Mouse (Mus musculus) myocyte (in vitro differentiated cells): ENCODE data around the gene Atp1b1. TPM values are rescaled to one million over a fixed set of nuclear protein-coding genes. Genes with fewer than 3 reads are reported as not detected.

Experiments used
- H3K27me3 ChIP-seq: one replicate; pipeline ENCODE4 v1.6.1; 2011; ENCODE audit not compliant: control insufficient read depth, insufficient read depth, insufficient read length
- H3K36me3 ChIP-seq: one replicate; pipeline ENCODE4 v1.6.1; 2011; ENCODE audit not compliant: control insufficient read depth, insufficient read depth
- H3K4me2 ChIP-seq: one replicate; pipeline ENCODE4 v1.6.1; 2011; ENCODE audit warnings: low read depth, control low read depth
- H3K4me3 ChIP-seq: one replicate; pipeline ENCODE4 v1.5.1; 2011; ENCODE audit warnings: mild to moderate bottlenecking, control low read depth, moderate library complexity
- H3K79me2 ChIP-seq: one replicate; pipeline ENCODE4 v1.6.1; 2011; ENCODE audit not compliant: control insufficient read depth, insufficient read depth
- H3ac ChIP-seq: one replicate; pipeline ENCODE4 v1.6.1; 2011; ENCODE audit not compliant: control insufficient read depth, insufficient read length
- CEBPB ChIP-seq: IDR thresholded peaks from 2 replicates; pipeline ENCODE4 v1.6.1; 2011; ENCODE audit warnings: mild to moderate bottlenecking, moderate library complexity; ENCODE audit not compliant: poor library complexity, insufficient read depth, severe bottlenecking
- E2F4 ChIP-seq: IDR thresholded peaks from one replicate; pipeline ENCODE4 v1.6.1; 2011; ENCODE audit warnings: mild to moderate bottlenecking, control low read depth, moderate library complexity; ENCODE audit not compliant: insufficient read depth
- MAX ChIP-seq: IDR thresholded peaks from one replicate; pipeline ENCODE4 v1.6.1; 2011; ENCODE audit warnings: low read depth, mild to moderate bottlenecking, control low read depth
- MYOD1 ChIP-seq, 3 experiments: IDR thresholded peaks; one replicate each; pipeline ENCODE4 v1.6.1; 2011; ENCODE audit warnings: control low read depth in 2 of 3, low read depth in 2 of 3, mild to moderate bottlenecking in 2 of 3, moderate library complexity in 1 of 3; ENCODE audit not compliant: insufficient read length in 2 of 3, control insufficient read depth in 1 of 3
- MYOG ChIP-seq, 3 experiments: IDR thresholded peaks; one replicate each; pipeline ENCODE4 v1.6.1; 2011; ENCODE audit warnings: control low read depth in 2 of 3, low read depth in 2 of 3, mild to moderate bottlenecking in 2 of 3; ENCODE audit not compliant: insufficient read length in 2 of 3, control insufficient read depth in 1 of 3, insufficient read depth in 1 of 3
- POLR2A ChIP-seq: IDR thresholded peaks from one replicate; pipeline ENCODE4 v1.6.1; 2011; ENCODE audit warnings: low read depth, mild to moderate bottlenecking, control low read depth, moderate library complexity; ENCODE audit not compliant: insufficient read length
- POLR2AphosphoS2 ChIP-seq: IDR thresholded peaks from one replicate; pipeline ENCODE4 v1.6.1; 2011; ENCODE audit warnings: low read depth, control low read depth; ENCODE audit not compliant: insufficient read length
- REST ChIP-seq: IDR thresholded peaks from one replicate; pipeline ENCODE4 v1.6.1; 2011; ENCODE audit warnings: mild to moderate bottlenecking, control low read depth, moderate library complexity; ENCODE audit not compliant: insufficient read depth, insufficient read length
- SRF ChIP-seq: IDR thresholded peaks from one replicate; pipeline ENCODE4 v1.6.1; 2011; ENCODE audit warnings: low read depth; ENCODE audit not compliant: control insufficient read depth, insufficient read length
- TCF12 ChIP-seq: IDR thresholded peaks from one replicate; pipeline ENCODE4 v1.6.1; 2011; ENCODE audit warnings: mild to moderate bottlenecking, control low read depth; ENCODE audit not compliant: poor library complexity, insufficient read depth, severe bottlenecking
- TCF3 ChIP-seq: IDR thresholded peaks from one replicate; pipeline ENCODE4 v1.6.1; 2011; ENCODE audit warnings: low read depth, control low read depth; ENCODE audit not compliant: insufficient read length
- USF1 ChIP-seq: IDR thresholded peaks from one replicate; pipeline ENCODE4 v1.6.1; 2011; ENCODE audit warnings: low read depth, mild to moderate bottlenecking, control low read depth, moderate library complexity
- polyA plus RNA-seq: library from polyadenylated mRNA; unstranded; fragments of >200 nt; fragmentation: generic; extraction: Trizol; gene quantifications from one replicate; pipeline ENCODE4 v1.2.1, GENCODE M21; 2012; ENCODE audit warnings: missing spikeins

Gene Atp1b1
- polyA plus RNA-seq, 1 experiment = 34.7 TPM

DNA sequence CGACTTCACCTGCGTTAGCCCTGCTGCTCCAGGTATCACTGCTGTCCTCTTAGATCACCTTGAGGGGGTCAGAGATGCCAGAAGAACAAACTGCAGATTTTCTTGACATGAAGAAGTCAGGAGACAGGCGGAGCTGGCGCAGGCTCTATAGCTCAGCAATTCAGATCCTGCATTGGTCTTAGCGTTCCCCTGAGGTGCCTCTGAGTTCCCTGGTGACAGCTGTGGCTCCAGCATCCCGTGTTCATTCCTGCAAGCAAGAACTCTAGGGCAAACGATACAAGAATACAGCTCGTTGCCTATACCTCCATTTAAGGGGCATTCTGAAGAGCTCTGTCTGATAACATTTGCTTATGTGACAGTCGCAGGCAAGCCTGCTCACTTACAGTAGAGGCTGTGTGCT, 29.5 kb downstream of the Atp1b1 start:
- no peak overlapping the region for H3K4me3 ChIP-seq
- no peak overlapping the region for H3K4me2 ChIP-seq

GRCm38 (mm10) chr1:164427777-164428176, 30.4 kb downstream of the Atp1b1 start:
- no peaks in the 10 kb centered on the region for H3K27me3 ChIP-seq
- H3K4me2 ChIP-seq = no peak overlapping the region
- no peak overlapping the region for H3ac ChIP-seq
- no peaks in the 10 kb centered on the region for H3K79me2 ChIP-seq
- H3K36me3 ChIP-seq = no peaks in the 10 kb centered on the region
- H3K4me3 ChIP-seq = no peak overlapping the region
- TF ChIP-seq POLR2AphosphoS2 (no peak), TCF12 (no peak), MYOG (IDR thresholded peaks at IDR 0.05; ENCODE audit: control insufficient read depth in 1 of 3, insufficient read depth in 1 of 3, insufficient read length in 2 of 3, low read depth in 2 of 3) (no peak), USF1 (no peak), CEBPB (no peak), MYOD1 (IDR thresholded peaks at IDR 0.05; ENCODE audit: control insufficient read depth in 1 of 3, insufficient read length in 2 of 3, low read depth in 2 of 3) (no peak), MAX (no peak), SRF (no peak), POLR2A (no peak), REST (no peak), E2F4 (no peak), TCF3 (no peak)

More for the DNA sequence above, 29.5 kb downstream of the Atp1b1 start:
- TF ChIP-seq MYOG (IDR thresholded peaks at IDR 0.05; ENCODE audit: control insufficient read depth in 1 of 3, insufficient read depth in 1 of 3, insufficient read length in 2 of 3, low read depth in 2 of 3) (peak in 1 of 3 experiments; percentile 14), E2F4 (no peak)
- no peaks in the 10 kb centered on the region for H3K79me2 ChIP-seq
- no peaks in the 10 kb centered on the region for H3K27me3 ChIP-seq
- no peaks in the 10 kb centered on the region for H3K36me3 ChIP-seq
- H3ac ChIP-seq = no peak overlapping the region

DNA sequence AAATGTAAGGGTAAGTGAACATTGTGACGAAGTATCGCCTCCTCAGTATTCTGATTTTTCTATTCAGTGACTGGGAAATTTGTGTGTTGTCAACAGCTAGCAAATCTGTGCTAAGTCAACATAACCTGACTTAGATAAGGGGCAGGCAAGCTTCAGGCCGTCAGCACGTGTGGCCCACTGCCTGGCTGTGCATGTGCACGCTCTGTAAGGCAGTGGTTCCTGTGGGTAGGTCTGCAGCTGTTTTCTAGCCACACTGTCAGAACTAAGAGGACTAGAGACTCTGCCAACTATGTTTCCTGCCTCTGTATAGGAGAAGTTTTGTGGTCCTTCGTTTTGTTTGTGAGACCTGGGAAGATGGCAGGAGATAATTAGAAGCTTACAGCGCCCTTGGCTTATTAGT, 31.9 kb downstream of the Atp1b1 start:
- Histone ChIP-seq H3K79me2 (no peaks in the 10 kb centered on the region), H3K4me2 (no peak overlapping the region), H3K4me3 (no peak overlapping the region), H3K27me3 (no peaks in the 10 kb centered on the region), H3ac (no peak overlapping the region), H3K36me3 (no peaks in the 10 kb centered on the region)
- TF ChIP-seq POLR2A = no peak
- no peak for TF ChIP-seq POLR2AphosphoS2
- peak in 2 of 3 experiments; percentile 76 to 83 for TF ChIP-seq MYOD1 (IDR thresholded peaks at IDR 0.05; ENCODE audit: control insufficient read depth in 1 of 3, insufficient read length in 2 of 3, low read depth in 2 of 3)
- TF ChIP-seq MYOG (IDR thresholded peaks at IDR 0.05; ENCODE audit: control insufficient read depth in 1 of 3, insufficient read depth in 1 of 3, insufficient read length in 2 of 3, low read depth in 2 of 3) = peak in 2 of 3 experiments; percentile 81 to 92
- no peak for TF ChIP-seq CEBPB
- TF ChIP-seq TCF3 = peak; percentile 13

GRCm38 (mm10) chr1:164420623-164421354, 37.4 kb downstream of the Atp1b1 start:
- Histone ChIP-seq H3ac (no peak overlapping the region), H3K27me3 (no peaks in the 10 kb centered on the region), H3K79me2 (no peaks in the 10 kb centered on the region), H3K36me3 (no peaks in the 10 kb centered on the region), H3K4me3 (no peak overlapping the region), H3K4me2 (no peak overlapping the region)
- TF ChIP-seq SRF (no peak), USF1 (no peak), CEBPB (no peak), REST (no peak), MYOG (IDR thresholded peaks at IDR 0.05; ENCODE audit: control insufficient read depth in 1 of 3, insufficient read depth in 1 of 3, insufficient read length in 2 of 3, low read depth in 2 of 3) (no peak), TCF12 (no peak), TCF3 (no peak), POLR2A (no peak), POLR2AphosphoS2 (no peak), E2F4 (no peak), MYOD1 (IDR thresholded peaks at IDR 0.05; ENCODE audit: control insufficient read depth in 1 of 3, insufficient read length in 2 of 3, low read depth in 2 of 3) (no peak), MAX (no peak)

- TF ChIP-seq MYOG (IDR thresholded peaks at IDR 0.05; ENCODE audit: control insufficient read depth in 1 of 3, insufficient read depth in 1 of 3, insufficient read length in 2 of 3, low read depth in 2 of 3) (no peak), REST (no peak), TCF12 (no peak), POLR2A (no peak), MAX (no peak), MYOD1 (IDR thresholded peaks at IDR 0.05; ENCODE audit: control insufficient read depth in 1 of 3, insufficient read length in 2 of 3, low read depth in 2 of 3) (no peak), CEBPB (no peak), TCF3 (no peak), USF1 (no peak), POLR2AphosphoS2 (no peak), E2F4 (no peak), SRF (no peak)
- H3K27me3 ChIP-seq = no peaks in the 10 kb centered on the region
- H3K36me3 ChIP-seq = no peaks in the 10 kb centered on the region
- H3ac ChIP-seq = no peak overlapping the region
- H3K4me2 ChIP-seq = peak overlapping the region; percentile 47
- H3K4me3 ChIP-seq = no peak overlapping the region
- no peaks in the 10 kb centered on the region for H3K79me2 ChIP-seq
Observed at GRCm38 (mm10) chr1:164419401-164419800, 38.8 kb downstream of the Atp1b1 start.
